Mouse (Mus musculus) spleen, postnatal 36 days (tissue): ENCODE results near the gene Dchs2.

Experiments
- DNase-seq, 2 experiments: peaks; one replicate each; pipeline ENCODE4 v3.0.0; 2022; ENCODE audit warnings: low spot score in 2 of 2, mixed read lengths in 1 of 2

Dchs2 gene

GRCm38 (mm10) chr3:83251899-83252298, 124.2 kb downstream of the Dchs2 start:
- DNase-seq: no peak

GRCm38 (mm10) chr3:83259421-83259820, 131.7 kb downstream of the Dchs2 start:
- DNase-seq: no peak

- DNase-seq: no peak
Measured at GRCm38 (mm10) chr3:83266009-83266408, 138.3 kb downstream of the Dchs2 start.

GRCm38 (mm10) chr3:83270228-83270627, 142.5 kb downstream of the Dchs2 start:
- no peak for DNase-seq

- no peak for DNase-seq
Measured at GRCm38 (mm10) chr3:83270982-83271381, 143.2 kb downstream of the Dchs2 start.

- DNase-seq: peak; percentile 6 to 9
Measured at GRCm38 (mm10) chr3:83273555-83274244, 146.0 kb downstream of the Dchs2 start.

- no peak for DNase-seq
Measured at GRCm38 (mm10) chr3:83275703-83276102, 148.0 kb downstream of the Dchs2 start.

- DNase-seq: no peak
Measured at GRCm38 (mm10) chr3:83283882-83284281, 156.1 kb downstream of the Dchs2 start.

- DNase-seq: no peak
Measured at GRCm38 (mm10) chr3:83286975-83287405, 159.2 kb downstream of the Dchs2 start.

GRCm38 (mm10) chr3:83288118-83288840, 160.5 kb downstream of the Dchs2 start:
- no peak for DNase-seq

GRCm38 (mm10) chr3:83290482-83290881, 162.7 kb downstream of the Dchs2 start:
- no peak for DNase-seq

GRCm38 (mm10) chr3:83290953-83291352, 163.2 kb downstream of the Dchs2 start:
- no peak for DNase-seq

GRCm38 (mm10) chr3:83299783-83300382, 172.1 kb downstream of the Dchs2 start:
- no peak for DNase-seq

GRCm38 (mm10) chr3:83303876-83304275, 176.1 kb downstream of the Dchs2 start:
- no peak for DNase-seq

GRCm38 (mm10) chr3:83345928-83346327, 218.2 kb downstream of the Dchs2 start:
- no peak for DNase-seq

- no peak for DNase-seq
Measured at GRCm38 (mm10) chr3:83368500-83369068, 240.8 kb downstream of the Dchs2 start.

GRCm38 (mm10) chr3:83369871-83370270, 242.1 kb downstream of the Dchs2 start:
- DNase-seq: no peak

- no peak for DNase-seq
Measured at GRCm38 (mm10) chr3:83374333-83374732, 246.6 kb downstream of the Dchs2 start.

GRCm38 (mm10) chr3:83376834-83377233, 249.1 kb downstream of the Dchs2 start:
- no peak for DNase-seq
